Mouse (Mus musculus) neural tube, embryonic 15.5 days (tissue): ENCODE results near the gene Gm10228. TPM values are rescaled to one million over a fixed set of nuclear protein-coding genes. Genes with fewer than 3 reads are reported as not detected.
"Not testable (repeated sequence)": the region's sequence is repeated elsewhere in the genome, so short reads cannot be mapped to it uniquely, and the experiment has no call there.

Source experiments
- ATAC-seq: fragments of 200-750 bp; cut with Nextera tagmentation; 2 replicates; pipeline ENCODE4 v1.8.0; 2017; ENCODE audit warnings: mild to moderate bottlenecking, moderate TSS enrichment, moderate library complexity; ENCODE audit not compliant: low FRiP score
- H3K27ac ChIP-seq: fragments of 300-500 bp; sonication (generic); replicated peaks from 2 replicates; pipeline ENCODE4 v1.5.1; 2015; ENCODE audit warnings: mild to moderate bottlenecking, inconsistent platforms
- H3K27me3 ChIP-seq: fragments of 300-500 bp; sonication (generic); replicated peaks from 2 replicates; pipeline ENCODE4 v1.6.1; 2015; ENCODE audit warnings: inconsistent platforms
- H3K36me3 ChIP-seq: fragments of 300-500 bp; sonication (generic); 2 replicates; pipeline ENCODE4 v1.6.1; 2015; ENCODE audit warnings: inconsistent platforms
- H3K4me1 ChIP-seq: fragments of 300-500 bp; sonication (generic); 2 replicates; pipeline ENCODE4 v1.6.1; 2015; ENCODE audit warnings: inconsistent platforms
- H3K4me2 ChIP-seq: fragments of 300-500 bp; sonication (generic); 2 replicates; pipeline ENCODE4 v1.6.1; 2015; ENCODE audit warnings: inconsistent platforms, mild to moderate bottlenecking, moderate library complexity
- H3K4me3 ChIP-seq: fragments of 300-500 bp; sonication (generic); replicated peaks from 2 replicates; pipeline ENCODE4 v1.5.1; 2015; ENCODE audit warnings: mild to moderate bottlenecking, inconsistent platforms
- H3K9ac ChIP-seq: fragments of 300-500 bp; sonication (generic); replicated peaks from 2 replicates; pipeline ENCODE4 v1.6.1; 2015; ENCODE audit warnings: mild to moderate bottlenecking, inconsistent platforms
- H3K9me3 ChIP-seq: fragments of 300-500 bp; sonication (generic); replicated peaks from 2 replicates; pipeline ENCODE4 v1.6.1; 2016; ENCODE audit warnings: inconsistent platforms
- WGBS: fragments of 180-500 bp; shearing (Covaris S2); methylation state at CpG from one replicate; pipeline ENCODE4 v1.1.7; 2015; ENCODE audit warnings: mixed read lengths; 5-methylcytosine and 5-hydroxymethylcytosine counted together
- polyA plus RNA-seq: library from polyadenylated mRNA; unstranded; fragments of >200 nt; fragmentation: Nextera tagmentation; extraction: Ambion mirVana; gene quantifications from 2 replicates; pipeline ENCODE4 v1.2.1, GENCODE M21; 2015

Gene Gm10228
- polyA plus RNA-seq: not detected in 2 replicates

DNA sequence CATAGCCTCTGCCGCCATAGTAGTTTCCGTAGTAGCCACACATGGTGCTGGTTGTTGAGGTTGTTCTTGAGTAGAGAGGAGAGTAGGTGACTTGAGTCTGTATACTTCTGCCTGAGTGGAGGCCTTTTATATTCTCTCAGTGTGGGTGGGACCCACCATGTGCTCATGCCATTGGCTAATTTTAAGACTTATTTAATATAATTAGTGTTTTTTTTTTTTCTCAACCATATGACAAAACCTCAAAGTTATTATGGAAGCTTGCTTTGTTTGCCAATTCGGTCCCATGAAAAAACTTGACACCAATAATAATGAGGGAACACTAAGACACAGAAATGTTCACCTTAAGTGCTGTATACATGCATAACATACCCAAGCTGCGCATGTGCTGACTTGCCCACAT lies at the start of gene Gm10228:
Gene Gm10228 (minus strand): TSS at position 101 of the 400 bp plus-strand sequence.
- not testable (repeated sequence) for H3K4me1 ChIP-seq, H3K4me2 ChIP-seq, H3K9me3 ChIP-seq, H3K4me3 ChIP-seq, H3K27ac ChIP-seq, H3K9ac ChIP-seq, H3K27me3 ChIP-seq, H3K36me3 ChIP-seq, ATAC-seq
- 92% methylated on average over 2 of the region's 4 CpGs for WGBS

DNA sequence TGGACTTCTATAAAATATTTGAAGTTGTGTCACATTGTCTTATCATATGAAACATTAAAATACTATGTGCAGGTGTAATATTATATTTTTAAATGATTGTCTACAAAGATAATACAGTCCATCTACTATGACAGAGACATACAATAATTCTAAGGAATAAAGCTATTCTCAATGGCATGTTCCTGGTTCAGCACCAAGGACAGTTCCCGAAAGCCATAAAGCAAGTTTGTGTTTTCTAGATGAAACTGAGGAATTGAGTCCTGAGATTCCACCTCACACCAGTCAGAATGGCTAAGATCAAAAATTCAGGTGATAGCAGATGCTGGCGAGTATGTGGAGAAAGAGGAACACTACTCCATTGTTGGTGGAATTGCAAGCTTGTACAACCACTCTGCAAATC lies 29.8 kb upstream of the Gm10228 start:
- not testable (repeated sequence) for H3K36me3 ChIP-seq, H3K27ac ChIP-seq, H3K4me1 ChIP-seq, H3K9me3 ChIP-seq, H3K4me2 ChIP-seq, ATAC-seq, H3K27me3 ChIP-seq, H3K4me3 ChIP-seq, H3K9ac ChIP-seq
- 82% methylated on average over 2 of the region's 2 CpGs for WGBS

DNA sequence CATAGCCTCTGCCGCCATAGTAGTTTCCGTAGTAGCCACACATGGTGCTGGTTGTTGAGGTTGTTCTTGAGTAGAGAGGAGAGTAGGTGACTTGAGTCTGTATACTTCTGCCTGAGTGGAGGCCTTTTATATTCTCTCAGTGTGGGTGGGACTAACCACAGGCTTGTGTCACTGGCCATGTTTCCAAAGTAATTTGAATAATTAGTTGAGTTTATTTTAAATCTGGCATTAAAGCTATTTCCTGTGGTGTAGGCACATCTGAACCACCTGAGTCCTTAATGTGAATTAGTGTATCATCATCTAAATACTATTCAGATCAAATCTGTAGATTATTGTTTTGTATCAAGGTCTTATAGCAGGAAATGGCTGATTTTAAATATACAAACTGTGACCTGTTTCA lies 22.6 kb upstream of the Gm10228 start, which contains the start of gene 1110025L11Rik:
Gene 1110025L11Rik (minus strand): TSS at position 101 of the 400 bp plus-strand sequence.
- not testable (repeated sequence) for H3K9me3 ChIP-seq, H3K27ac ChIP-seq, H3K27me3 ChIP-seq, H3K36me3 ChIP-seq, ATAC-seq, H3K4me2 ChIP-seq, H3K9ac ChIP-seq, H3K4me3 ChIP-seq, H3K4me1 ChIP-seq
- WGBS: no CpG with 5 or more reads among the region's 2 CpGs

DNA sequence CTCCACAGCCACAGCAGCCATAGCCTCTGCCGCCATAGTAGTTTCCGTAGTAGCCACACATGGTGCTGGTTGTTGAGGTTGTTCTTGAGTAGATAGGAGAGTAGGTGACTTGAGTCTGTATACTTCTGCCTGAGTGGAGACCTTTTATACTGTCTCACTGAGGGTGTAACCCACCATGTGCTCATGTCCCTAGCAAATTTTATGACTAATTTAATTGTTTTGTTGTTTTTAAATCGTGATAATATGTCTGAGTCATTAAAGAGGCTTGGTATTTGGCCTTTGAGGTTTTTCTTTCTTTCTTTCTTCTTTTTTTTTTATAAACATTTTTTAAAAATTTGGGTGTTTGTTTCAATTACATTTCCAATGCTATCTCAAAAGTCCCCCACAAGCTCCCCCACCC lies 6.5 kb upstream of the Gm10228 start, which contains the start of gene Krtap6-5:
Gene Krtap6-5 (minus strand): TSS at position 101 of the 400 bp plus-strand sequence.
- H3K27me3 ChIP-seq: no peaks in the 10 kb centered on the region
- ATAC-seq: no peak
- no peak within 1 kb of the TSS for H3K4me3 ChIP-seq
- H3K4me1 ChIP-seq: no peaks in the 10 kb centered on the region
- 92% methylated on average over 3 of the region's 3 CpGs for WGBS
- H3K9me3 ChIP-seq: no peaks in the 10 kb centered on the region
- H3K36me3 ChIP-seq: no peaks in the 10 kb centered on the region
- no peak within 1 kb of the TSS for H3K4me2 ChIP-seq
- no peak within 1 kb of the TSS for H3K9ac ChIP-seq
- H3K27ac ChIP-seq: no peak within 1 kb of the TSS

DNA sequence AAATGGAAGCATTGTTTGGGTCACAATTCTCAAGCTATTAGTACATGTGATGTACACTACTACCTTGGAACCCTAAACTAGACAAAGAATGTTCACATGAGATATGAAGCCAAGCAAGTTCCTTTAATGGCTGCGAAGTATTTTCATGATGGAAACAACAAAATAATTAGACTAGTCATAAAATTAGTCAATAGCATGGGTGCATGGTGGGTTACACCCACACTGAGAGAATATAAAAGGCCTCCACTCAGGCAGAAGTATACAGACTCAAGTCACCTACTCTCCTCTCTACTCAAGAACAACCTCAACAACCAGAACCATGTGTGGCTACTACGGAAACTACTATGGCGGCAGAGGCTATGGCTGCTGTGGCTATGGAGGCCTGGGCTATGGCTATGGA lies 9.9 kb downstream of the Gm10228 start, which contains the start of gene Krtap6-1:
Gene Krtap6-1 (plus strand): TSS at position 301 of the 400 bp plus-strand sequence.
- not testable (repeated sequence) for H3K4me3 ChIP-seq, H3K9ac ChIP-seq, H3K27ac ChIP-seq, H3K9me3 ChIP-seq, H3K36me3 ChIP-seq, H3K4me2 ChIP-seq, H3K27me3 ChIP-seq, ATAC-seq, H3K4me1 ChIP-seq
- 93% methylated on average over 3 of the region's 3 CpGs for WGBS

DNA sequence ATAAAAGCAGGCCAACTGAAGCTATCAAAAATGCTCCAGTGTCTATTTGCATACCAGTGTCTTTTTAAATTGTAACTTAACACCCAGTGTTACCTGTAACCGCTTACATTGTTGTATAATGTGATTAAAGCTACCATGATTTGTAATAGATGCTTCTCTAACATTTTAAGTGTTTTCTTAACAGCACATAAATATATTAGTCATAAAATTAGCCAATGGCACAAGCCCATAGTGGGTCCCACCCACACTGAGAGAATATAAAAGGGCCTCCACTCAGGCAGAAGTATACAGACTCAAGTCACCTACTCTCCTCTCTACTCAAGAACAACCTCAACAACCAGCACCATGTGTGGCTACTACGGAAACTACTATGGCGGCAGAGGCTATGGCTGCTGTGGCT lies 26.3 kb downstream of the Gm10228 start, which contains the start of gene Gm10229:
Gene Gm10229 (plus strand): TSS at position 301 of the 400 bp plus-strand sequence.
- 96% methylated on average over 3 of the region's 3 CpGs for WGBS
- H3K27ac ChIP-seq, H3K4me1 ChIP-seq, H3K9ac ChIP-seq, ATAC-seq, H3K9me3 ChIP-seq, H3K4me2 ChIP-seq, H3K36me3 ChIP-seq, H3K27me3 ChIP-seq, H3K4me3 ChIP-seq: not testable (repeated sequence)

DNA sequence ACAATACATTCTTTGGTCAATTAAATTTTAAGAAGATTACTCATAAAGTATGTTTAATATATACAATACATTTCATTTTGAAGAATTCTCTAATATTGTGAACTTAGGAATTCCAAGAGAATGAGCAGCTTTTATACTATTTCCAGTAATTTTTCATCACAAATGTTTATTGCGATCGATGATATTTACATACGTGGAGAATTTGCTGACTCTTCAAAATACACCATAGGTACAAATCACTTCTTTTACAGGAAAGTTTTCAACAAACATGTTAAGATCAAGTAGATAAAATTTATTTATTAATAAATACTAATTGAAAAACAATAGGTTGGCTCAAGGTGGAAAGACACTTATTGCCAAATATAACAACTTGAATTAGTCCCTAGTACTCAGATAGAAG lies 27.3 kb downstream of the Gm10228 start:
- WGBS: 98% methylated on average over 3 of the region's 3 CpGs
- no peak for ATAC-seq
- H3K4me1 ChIP-seq: no peaks in the 10 kb centered on the region
- no peak overlapping the region for H3K4me2 ChIP-seq
- no peaks in the 10 kb centered on the region for H3K36me3 ChIP-seq
- H3K9ac ChIP-seq: no peak overlapping the region
- no peaks in the 10 kb centered on the region for H3K9me3 ChIP-seq
- no peak overlapping the region for H3K27ac ChIP-seq
- H3K27me3 ChIP-seq: no peaks in the 10 kb centered on the region
- no peak overlapping the region for H3K4me3 ChIP-seq

DNA sequence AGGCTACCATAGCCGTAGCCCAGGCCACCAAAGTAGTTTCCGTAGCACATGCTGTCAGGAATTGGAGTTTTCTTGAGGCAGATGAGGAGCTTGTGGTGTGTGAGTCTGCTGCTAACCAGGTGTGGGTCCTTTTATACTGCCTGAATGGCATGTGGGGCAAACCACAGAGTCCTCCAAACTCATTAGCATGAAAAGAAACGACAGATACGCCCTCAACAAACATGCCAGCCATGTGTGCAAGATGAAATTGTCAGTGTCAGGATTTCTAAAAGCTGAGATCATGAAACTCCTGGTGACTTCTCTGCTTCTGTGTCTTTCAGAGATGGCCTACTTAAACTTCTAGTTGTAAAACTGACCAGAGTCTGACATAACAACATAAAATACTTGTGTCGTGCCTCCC lies 30.6 kb downstream of the Gm10228 start, which contains the start of gene Krtap22-2:
Gene Krtap22-2 (minus strand): TSS at position 101 of the 400 bp plus-strand sequence.
- 80% methylated on average over 5 of the region's 5 CpGs for WGBS
- no peak for ATAC-seq
- Histone ChIP-seq H3K4me2 (no peak within 1 kb of the TSS), H3K27ac (no peak within 1 kb of the TSS), H3K36me3 (no peaks in the 10 kb centered on the region), H3K9ac (no peak within 1 kb of the TSS), H3K4me1 (no peaks in the 10 kb centered on the region), H3K4me3 (no peak within 1 kb of the TSS), H3K27me3 (no peaks in the 10 kb centered on the region), H3K9me3 (no peaks in the 10 kb centered on the region)

Other genes starting within 250 kb of the Gm10228 start
- not detected in 2 replicates for gene Gm20741, start 229.3 kb downstream of the Gm10228 start, polyA plus RNA-seq
- gene Krtap15, start 221.3 kb downstream of the Gm10228 start, polyA plus RNA-seq: not detected in 2 replicates
- gene Krtap14, start 215.3 kb downstream of the Gm10228 start, polyA plus RNA-seq: not detected in 2 replicates
- not detected in 2 replicates for gene Krtap19-1, start 172.1 kb downstream of the Gm10228 start, polyA plus RNA-seq
- gene Krtap19-2, start 167.2 kb downstream of the Gm10228 start, polyA plus RNA-seq: not detected in 2 replicates
- gene Krtap19-3, start 163.4 kb downstream of the Gm10228 start, polyA plus RNA-seq: not detected in 2 replicates
- not detected in 2 replicates for gene Krtap19-4, start 156.4 kb downstream of the Gm10228 start, polyA plus RNA-seq
- gene Krtap19-5, start 145.0 kb downstream of the Gm10228 start, polyA plus RNA-seq: not detected in 2 replicates
- not detected in 2 replicates for gene Krtap19-9b, start 109.2 kb downstream of the Gm10228 start, polyA plus RNA-seq
- not detected in 2 replicates for gene Krtap16-3, start 78.6 kb downstream of the Gm10228 start, polyA plus RNA-seq
- gene Krtap22-2, start 30.7 kb downstream of the Gm10228 start, polyA plus RNA-seq: not detected in 2 replicates
- gene Gm10229, start 26.2 kb downstream of the Gm10228 start, polyA plus RNA-seq: not detected in 2 replicates
- not detected in 2 replicates for gene Krtap6-1, start 9.8 kb downstream of the Gm10228 start, polyA plus RNA-seq
- gene Krtap6-5, start 6.4 kb upstream of the Gm10228 start, polyA plus RNA-seq: not detected in 2 replicates
- gene 1110025L11Rik, start 22.5 kb upstream of the Gm10228 start, polyA plus RNA-seq: not detected in 2 replicates
- gene Krtap6-3, start 42.5 kb upstream of the Gm10228 start, polyA plus RNA-seq: not detected in 2 replicates
- not detected in 2 replicates for gene Gm6358, start 99.4 kb upstream of the Gm10228 start, polyA plus RNA-seq
- not detected in 2 replicates for gene Gm10061, start 109.6 kb upstream of the Gm10228 start, polyA plus RNA-seq
- not detected in 2 replicates for gene Gm9789, start 116.5 kb upstream of the Gm10228 start, polyA plus RNA-seq
- gene Gm7735, start 128.0 kb upstream of the Gm10228 start, polyA plus RNA-seq: not detected in 2 replicates
- gene 1110057P08Rik, start 133.3 kb upstream of the Gm10228 start, polyA plus RNA-seq: not detected in 2 replicates
- not detected in 2 replicates for gene Krtap20-2, start 164.4 kb upstream of the Gm10228 start, polyA plus RNA-seq